Mouse (Mus musculus) 3134 (cell line): Measurements from ENCODE around the gene Ehd2.

Experiments
- DNase-seq: peaks from one replicate; pipeline ENCODE4 v3.0.0-alpha.2; 2011; ENCODE audit warnings: low spot score; ENCODE audit not compliant: insufficient read length; ENCODE audit errors: extremely low read depth

Gene Ehd2

GRCm38 (mm10) chr7:15967312-15967711 lies at the start of gene Ehd2:
TSS of gene Ehd2 (minus strand) at chr7:15967567.
- peak; percentile 87 for DNase-seq

GRCm38 (mm10) chr7:16015384-16015783 lies 48.0 kb upstream of the Ehd2 start:
- DNase-seq = no peak

- DNase-seq = no peak
Measured at GRCm38 (mm10) chr7:16014521-16015175, 47.3 kb upstream of the Ehd2 start.

- DNase-seq = no peak
Measured at GRCm38 (mm10) chr7:16013722-16014275, 46.4 kb upstream of the Ehd2 start.

- no peak for DNase-seq
Measured at GRCm38 (mm10) chr7:16012576-16013263, 45.4 kb upstream of the Ehd2 start.

GRCm38 (mm10) chr7:16011418-16012085 lies 44.2 kb upstream of the Ehd2 start:
- no peak for DNase-seq

GRCm38 (mm10) chr7:16010649-16011048 lies 43.3 kb upstream of the Ehd2 start:
- no peak for DNase-seq

- no peak for DNase-seq
Measured at GRCm38 (mm10) chr7:16009636-16010035, 42.3 kb upstream of the Ehd2 start.

GRCm38 (mm10) chr7:16005020-16005419 lies 37.7 kb upstream of the Ehd2 start:
- no peak for DNase-seq

GRCm38 (mm10) chr7:16004177-16004856 lies 37.0 kb upstream of the Ehd2 start:
- no peak for DNase-seq

- no peak for DNase-seq
Measured at GRCm38 (mm10) chr7:16003032-16003431, 35.7 kb upstream of the Ehd2 start.

- DNase-seq = peak; percentile 63
Measured at GRCm38 (mm10) chr7:16002171-16002570, 34.8 kb upstream of the Ehd2 start.

- DNase-seq = no peak
Measured at GRCm38 (mm10) chr7:16001691-16002090, 34.3 kb upstream of the Ehd2 start.

- DNase-seq = no peak
Measured at GRCm38 (mm10) chr7:15993789-15994188, 26.4 kb upstream of the Ehd2 start.

- no peak for DNase-seq
Measured at GRCm38 (mm10) chr7:15993152-15993551, 25.8 kb upstream of the Ehd2 start.

- DNase-seq = no peak
Measured at GRCm38 (mm10) chr7:15991764-15992163, 24.4 kb upstream of the Ehd2 start.

GRCm38 (mm10) chr7:15987661-15988356 lies 20.4 kb upstream of the Ehd2 start:
- DNase-seq = no peak

GRCm38 (mm10) chr7:15982729-15983407 lies 15.5 kb upstream of the Ehd2 start:
- no peak for DNase-seq

- no peak for DNase-seq
Measured at GRCm38 (mm10) chr7:15981538-15981937, 14.2 kb upstream of the Ehd2 start.

- DNase-seq = no peak
Measured at GRCm38 (mm10) chr7:15980246-15980645, 12.9 kb upstream of the Ehd2 start.
